Mouse (Mus musculus) gastrocnemius, postnatal 36 days (tissue): ENCODE results near the gene Izumo4. TPM values are rescaled to one million over a fixed set of nuclear protein-coding genes. Genes with fewer than 3 reads are reported as not detected.

Experiments used
- DNase-seq, 2 experiments: peaks; one replicate each; pipeline ENCODE4 v3.0.0; 2022
- intact Hi-C: fragments of 180-260 bp; cut with DNase I; formaldehyde crosslinking; loops from one replicate; pipeline ENCODE4 v1.15.1; 2025
- long read RNA-seq, 2 experiments: library from polyadenylated mRNA; stranded (forward); transcript quantifications; one replicate each; pipeline ENCODE4 v2.0.0; 2021
- total RNA-seq, 2 experiments: library from RNA; stranded (reverse); gene quantifications; 2 replicates each; pipeline ENCODE4 v1.2.3; 2021

Gene Izumo4
- total RNA-seq: 1 to 10 TPM; 1.2 to 2.7 TPM
- long read RNA-seq, experiment 1, partial matches to known transcripts: 0 of 1 reads
- long read RNA-seq, experiment 1, other reads (novel, unspliced or antisense): 1 of 1 reads
- long read RNA-seq, experiment 2, partial matches to known transcripts: 3 of 4 reads
- long read RNA-seq, experiment 2, other reads (novel, unspliced or antisense): 1 of 4 reads

- intact Hi-C loops: loop anchor here (10.0 kb wide), 1 partner anchor 267 kb away; the partner anchor contains the start of gene Tcf3
- peak; percentile 97 to 99 for DNase-seq
These were observed at the start of gene Izumo4, which contains the start of gene Mob3a for GRCm38 (mm10) chr10:80701721-80702535. TSS of gene Izumo4 (plus strand) at chr10:80702184. TSS of gene Mob3a (minus strand) at chr10:80701977.

- intact Hi-C loops: no loop called here
- DNase-seq: no peak
These were observed 48.7 kb upstream of the Izumo4 start for GRCm38 (mm10) chr10:80653156-80653720.

- DNase-seq: no peak
- intact Hi-C loops: loop anchor here (2.0 kb wide), 1 partner anchor 22 kb away; no protein-coding TSS in a partner anchor
These were observed 47.1 kb upstream of the Izumo4 start for GRCm38 (mm10) chr10:80654866-80655265.

GRCm38 (mm10) chr10:80655406-80656129 lies 46.4 kb upstream of the Izumo4 start:
- intact Hi-C loops: loop anchor here (2.0 kb wide), 1 partner anchor 23 kb away; no protein-coding TSS in a partner anchor
- DNase-seq: no peak

- DNase-seq: peak; percentile 88 to 97
- intact Hi-C loops: no loop called here
These were observed 45.7 kb upstream of the Izumo4 start for GRCm38 (mm10) chr10:80656130-80656862.

- intact Hi-C loops: no loop called here
- no peak for DNase-seq
These were observed 44.9 kb upstream of the Izumo4 start, which contains the start of gene Btbd2 for GRCm38 (mm10) chr10:80656863-80657623. TSS of gene Btbd2 (minus strand) at chr10:80657071.

GRCm38 (mm10) chr10:80658194-80658840 lies 43.7 kb upstream of the Izumo4 start:
- DNase-seq: no peak
- intact Hi-C loops: loop anchor here (2.0 kb wide), 1 partner anchor 26 kb away; no protein-coding TSS in a partner anchor

- DNase-seq: no peak
- intact Hi-C loops: loop anchor here (2.0 kb wide), 1 partner anchor 26 kb away; no protein-coding TSS in a partner anchor
These were observed 43.2 kb upstream of the Izumo4 start for GRCm38 (mm10) chr10:80658841-80659202.

- intact Hi-C loops: loop anchor here (2.0 kb wide), 1 partner anchor 26 kb away; no protein-coding TSS in a partner anchor
- DNase-seq: peak; percentile 53 to 67
These were observed 42.8 kb upstream of the Izumo4 start for GRCm38 (mm10) chr10:80659213-80659612.

GRCm38 (mm10) chr10:80661149-80661548 lies 40.8 kb upstream of the Izumo4 start:
- intact Hi-C loops: no loop called here
- DNase-seq: no peak

GRCm38 (mm10) chr10:80663485-80664196 lies 38.3 kb upstream of the Izumo4 start:
- no peak for DNase-seq
- intact Hi-C loops: no loop called here

GRCm38 (mm10) chr10:80664197-80665015 lies 37.6 kb upstream of the Izumo4 start:
- intact Hi-C loops: no loop called here
- peak; percentile 86 to 94 for DNase-seq

GRCm38 (mm10) chr10:80665016-80665380 lies 37.0 kb upstream of the Izumo4 start:
- DNase-seq: peak; percentile 82 to 89
- intact Hi-C loops: no loop called here

- intact Hi-C loops: no loop called here
- DNase-seq: no peak
These were observed 36.5 kb upstream of the Izumo4 start for GRCm38 (mm10) chr10:80665459-80665858.

- intact Hi-C loops: no loop called here
These were observed 35.8 kb upstream of the Izumo4 start for GRCm38 (mm10) chr10:80665981-80666733.

GRCm38 (mm10) chr10:80666837-80667412 lies 35.1 kb upstream of the Izumo4 start:
- peak; percentile 42 to 46 for DNase-seq

More at GRCm38 (mm10) chr10:80665981-80666733, 35.8 kb upstream of the Izumo4 start:
- DNase-seq: no peak

More at GRCm38 (mm10) chr10:80666837-80667412, 35.1 kb upstream of the Izumo4 start:
- intact Hi-C loops: no loop called here
